Mouse (Mus musculus) thymus, postnatal 10 days (tissue): Measurements from ENCODE around the gene Ccdc84.
"Not testable (repeated sequence)": the region's sequence is repeated elsewhere in the genome, so short reads cannot be mapped to it uniquely, and the experiment has no call there.

Experiments used
- DNase-seq, 2 experiments: peaks; one replicate each; pipeline ENCODE4 v3.0.0; 2021; ENCODE audit warnings: low spot score in 2 of 2

Ccdc84 gene

GRCm38 (mm10) chr9:44418519-44419385, at the start of gene Ccdc84:
TSS of gene Ccdc84 (minus strand) at chr9:44418569.
- DNase-seq: no peak

GRCm38 (mm10) chr9:44461950-44462349, 43.6 kb upstream of the Ccdc84 start:
- no peak for DNase-seq

- DNase-seq: no peak
These were observed 38.8 kb upstream of the Ccdc84 start for GRCm38 (mm10) chr9:44457035-44457742.

- DNase-seq: no peak
These were observed 36.5 kb upstream of the Ccdc84 start, which contains the start of gene Upk2 for GRCm38 (mm10) chr9:44454891-44455220. TSS of gene Upk2 (minus strand) at chr9:44454976.

GRCm38 (mm10) chr9:44454132-44454890, 35.9 kb upstream of the Ccdc84 start:
- DNase-seq: peak; percentile 61 to 91

- peak in 1 of 2 experiments; percentile 33 for DNase-seq
These were observed 32.0 kb upstream of the Ccdc84 start for GRCm38 (mm10) chr9:44450387-44450786.

- not testable (repeated sequence) for DNase-seq
These were observed 26.1 kb upstream of the Ccdc84 start for GRCm38 (mm10) chr9:44444402-44445025.

GRCm38 (mm10) chr9:44440961-44441360, 22.6 kb upstream of the Ccdc84 start, which contains the start of gene Foxr1:
TSS of gene Foxr1 (minus strand) at chr9:44441136.
- no peak for DNase-seq

- no peak for DNase-seq
These were observed 17.4 kb upstream of the Ccdc84 start for GRCm38 (mm10) chr9:44435747-44436146.

- no peak for DNase-seq
These were observed 14.3 kb upstream of the Ccdc84 start for GRCm38 (mm10) chr9:44432577-44433185.

GRCm38 (mm10) chr9:44423576-44423975, 5.2 kb upstream of the Ccdc84 start:
- no peak for DNase-seq

- no peak for DNase-seq
These were observed 2.0 kb upstream of the Ccdc84 start for GRCm38 (mm10) chr9:44420280-44420898.

GRCm38 (mm10) chr9:44419730-44420129, 1.4 kb upstream of the Ccdc84 start:
- not testable (repeated sequence) for DNase-seq

- DNase-seq: peak; percentile 82 to 91
These were observed 441 bp downstream of the Ccdc84 start for GRCm38 (mm10) chr9:44417892-44418363.

- no peak for DNase-seq
These were observed 1.0 kb downstream of the Ccdc84 start for GRCm38 (mm10) chr9:44417156-44417891.

GRCm38 (mm10) chr9:44412781-44413180, 5.6 kb downstream of the Ccdc84 start:
- DNase-seq: no peak

GRCm38 (mm10) chr9:44412306-44412705, 6.1 kb downstream of the Ccdc84 start:
- no peak for DNase-seq

- no peak for DNase-seq
These were observed 6.7 kb downstream of the Ccdc84 start for GRCm38 (mm10) chr9:44411601-44412130.

GRCm38 (mm10) chr9:44410647-44411336, 7.6 kb downstream of the Ccdc84 start:
- DNase-seq: no peak
